Mouse (Mus musculus) heart, embryonic 11.5 days (tissue): ENCODE data around the gene Cdon. TPM values are rescaled to one million over a fixed set of nuclear protein-coding genes. Genes with fewer than 3 reads are reported as not detected.
"Not testable (repeated sequence)": the region's sequence is repeated elsewhere in the genome, so short reads cannot be mapped to it uniquely, and the experiment has no call there.

Experiments
- ATAC-seq: fragments of 200-750 bp; cut with Nextera tagmentation; replicated peaks from 2 replicates; pipeline ENCODE4 v1.8.0; 2017; ENCODE audit warnings: moderate library complexity; ENCODE audit not compliant: insufficient number of reproducible peaks, low FRiP score, low TSS enrichment
- H3K27ac ChIP-seq: fragments of 300-500 bp; sonication (generic); 2 replicates; pipeline ENCODE4 v1.5.1; 2014; ENCODE audit warnings: mild to moderate bottlenecking, low read depth, low read length
- H3K27me3 ChIP-seq: fragments of 300-500 bp; sonication (generic); 2 replicates; pipeline ENCODE4 v1.6.1; 2014; ENCODE audit warnings: mild to moderate bottlenecking, low read length, mixed read lengths; ENCODE audit not compliant: control insufficient read depth, insufficient read depth
- H3K36me3 ChIP-seq: fragments of 300-500 bp; sonication (generic); 2 replicates; pipeline ENCODE4 v1.6.1; 2014; ENCODE audit warnings: mild to moderate bottlenecking, low read length, moderate library complexity, mixed read lengths; ENCODE audit not compliant: control insufficient read depth, insufficient read depth
- H3K4me1 ChIP-seq: fragments of 300-500 bp; sonication (generic); 2 replicates; pipeline ENCODE4 v1.6.1; 2014; ENCODE audit warnings: low read length; ENCODE audit not compliant: control insufficient read depth, insufficient read depth
- H3K4me2 ChIP-seq: fragments of 300-500 bp; sonication (generic); 2 replicates; pipeline ENCODE4 v1.6.1; 2014; ENCODE audit warnings: mild to moderate bottlenecking, moderate library complexity
- H3K4me3 ChIP-seq: fragments of 300-500 bp; sonication (generic); 2 replicates; pipeline ENCODE4 v1.5.1; 2014; ENCODE audit warnings: low read depth, low read length
- H3K9ac ChIP-seq: fragments of 300-500 bp; sonication (generic); 2 replicates; pipeline ENCODE4 v1.6.1; 2014; ENCODE audit warnings: mild to moderate bottlenecking, low read depth, low read length, moderate library complexity
- H3K9me3 ChIP-seq: fragments of 300-500 bp; sonication (generic); replicated peaks from 2 replicates; pipeline ENCODE4 v1.6.1; 2016; ENCODE audit warnings: low read length; ENCODE audit not compliant: control insufficient read depth
- WGBS: fragments of 180-500 bp; shearing (Covaris S2); extraction: QIAGEN DNeasy Blood & Tissue Kit; methylation state at CpG from one replicate; pipeline ENCODE4 v1.1.7; 2014; ENCODE audit not compliant: insufficient replicate concordance; 5-methylcytosine and 5-hydroxymethylcytosine counted together
- polyA plus RNA-seq: library from polyadenylated mRNA; unstranded; fragments of >200 nt; fragmentation: Nextera tagmentation; extraction: Ambion mirVana; gene quantifications from 2 replicates; pipeline ENCODE4 v1.2.1, GENCODE M21; 2014

Cdon gene
- polyA plus RNA-seq, 1 experiment from 2014 or later = 6.1 TPM

DNA sequence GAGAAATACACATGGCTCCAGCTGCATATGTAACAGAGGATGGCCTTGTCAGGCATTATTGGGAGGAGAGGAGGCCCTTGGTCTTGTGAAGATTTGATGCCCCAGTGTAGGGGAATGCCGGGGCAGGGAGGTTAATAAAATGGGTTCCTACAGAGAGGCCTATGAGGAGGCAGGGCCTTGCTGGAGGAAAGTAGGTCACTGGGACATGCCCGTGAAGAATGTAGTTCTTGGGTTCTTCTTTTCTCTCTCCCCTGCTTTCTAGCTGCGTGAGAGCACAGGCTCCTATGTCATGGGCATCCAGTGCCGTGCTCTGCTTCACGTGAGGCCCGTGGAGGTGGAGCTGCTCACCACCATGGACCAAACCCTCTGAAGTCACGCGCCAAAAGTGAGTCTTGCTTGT lies 9.5 kb downstream of the Cdon start:
- ATAC-seq = no peak
- Histone ChIP-seq H3K4me1 (peaks cover 21% of the 10 kb centered on the region), H3K27me3 (no peaks in the 10 kb centered on the region), H3K27ac (no peak overlapping the region), H3K4me3 (no peak overlapping the region), H3K9ac (no peak overlapping the region), H3K4me2 (no peak overlapping the region), H3K36me3 (no peaks in the 10 kb centered on the region), H3K9me3 (no peaks in the 10 kb centered on the region)
- 66% methylated on average over 8 of the region's 8 CpGs for WGBS

DNA sequence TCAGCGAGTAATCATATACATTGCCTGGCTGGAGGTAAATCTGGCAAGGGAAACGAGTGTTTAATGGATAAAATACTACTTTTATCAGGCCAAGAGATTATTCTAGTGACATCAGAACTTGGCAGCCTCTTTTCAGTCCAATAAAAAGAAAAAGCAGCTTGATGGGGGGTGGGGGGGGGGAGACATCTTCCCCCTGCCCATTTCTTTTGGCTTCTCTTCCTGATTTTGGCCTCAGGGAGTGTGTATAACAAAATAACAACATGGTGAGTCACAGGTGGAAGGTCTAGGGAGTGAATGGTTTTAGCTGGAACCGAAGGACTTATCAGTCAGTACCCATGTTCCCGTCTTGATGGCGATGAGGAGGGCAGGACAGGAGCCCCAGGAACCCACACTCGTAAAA lies 10.5 kb downstream of the Cdon start:
- H3K27me3 ChIP-seq = no peaks in the 10 kb centered on the region
- WGBS = 63% methylated on average over 6 of the region's 6 CpGs
- no peaks in the 10 kb centered on the region for H3K9me3 ChIP-seq
- no peak overlapping the region for H3K9ac ChIP-seq
- H3K36me3 ChIP-seq = no peaks in the 10 kb centered on the region
- no peak overlapping the region for H3K4me2 ChIP-seq
- no peak for ATAC-seq
- peaks cover 23% of the 10 kb centered on the region for H3K4me1 ChIP-seq
- H3K27ac ChIP-seq = no peak overlapping the region
- H3K4me3 ChIP-seq = no peak overlapping the region

DNA sequence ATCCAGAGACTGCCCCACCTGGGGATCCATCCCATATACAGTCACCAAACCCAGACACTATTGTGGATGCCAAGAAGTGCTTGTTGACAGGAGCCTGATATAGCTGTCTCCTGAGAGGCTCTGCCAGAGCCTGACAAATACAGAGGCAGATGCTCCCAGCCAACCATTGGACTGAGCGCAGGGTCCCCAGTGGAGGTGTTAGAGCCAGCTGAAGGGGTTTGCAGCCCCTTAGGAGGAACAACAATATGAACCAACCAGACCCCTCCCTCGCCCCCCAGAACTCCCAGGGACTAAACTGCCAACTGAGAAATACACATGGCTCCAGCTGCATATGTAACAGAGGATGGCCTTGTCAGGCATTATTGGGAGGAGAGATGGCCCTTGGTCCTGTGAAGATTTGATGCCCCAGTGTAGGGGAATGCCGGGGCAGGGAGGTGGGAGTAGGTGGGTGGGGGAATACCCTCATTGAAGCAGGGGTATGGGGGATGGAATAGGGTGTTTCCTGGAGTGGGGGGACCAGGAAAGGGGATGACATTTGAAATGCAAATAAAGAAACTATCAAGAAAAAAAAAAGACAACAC lies 11.9 kb downstream of the Cdon start:
- WGBS = 39% methylated on average over 3 of the region's 3 CpGs
- ATAC-seq, H3K9ac ChIP-seq, H3K9me3 ChIP-seq, H3K36me3 ChIP-seq, H3K4me2 ChIP-seq, H3K27me3 ChIP-seq, H3K4me3 ChIP-seq, H3K27ac ChIP-seq: not testable (repeated sequence)
- peaks cover 23% of the 10 kb centered on the region for H3K4me1 ChIP-seq

DNA sequence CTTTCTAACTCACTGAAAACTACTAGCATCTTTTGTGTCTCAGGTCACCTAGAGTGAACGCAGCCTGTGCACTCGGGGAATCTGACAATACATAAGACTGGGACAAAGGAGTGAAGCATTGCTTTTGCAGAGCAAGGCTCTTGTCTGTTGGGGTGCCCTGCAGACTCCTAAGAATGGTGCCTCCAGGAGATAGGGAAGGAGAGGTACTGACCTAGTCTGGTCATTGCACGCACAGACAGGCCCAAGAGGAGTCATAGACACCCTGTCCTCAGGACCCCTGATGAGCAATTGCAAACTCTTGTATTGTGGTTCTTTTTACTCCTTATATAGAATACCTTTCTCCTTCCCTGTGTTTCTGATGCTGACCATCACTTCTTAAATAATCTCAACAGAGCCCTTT lies 13.4 kb downstream of the Cdon start:
- Histone ChIP-seq H3K27me3 (no peaks in the 10 kb centered on the region), H3K9ac (no peak overlapping the region), H3K27ac (no peak overlapping the region), H3K9me3 (no peaks in the 10 kb centered on the region), H3K4me1 (peaks cover 26% of the 10 kb centered on the region), H3K36me3 (no peaks in the 10 kb centered on the region), H3K4me2 (no peak overlapping the region), H3K4me3 (no peak overlapping the region)
- ATAC-seq = no peak
- 74% methylated on average over 3 of the region's 3 CpGs for WGBS

DNA sequence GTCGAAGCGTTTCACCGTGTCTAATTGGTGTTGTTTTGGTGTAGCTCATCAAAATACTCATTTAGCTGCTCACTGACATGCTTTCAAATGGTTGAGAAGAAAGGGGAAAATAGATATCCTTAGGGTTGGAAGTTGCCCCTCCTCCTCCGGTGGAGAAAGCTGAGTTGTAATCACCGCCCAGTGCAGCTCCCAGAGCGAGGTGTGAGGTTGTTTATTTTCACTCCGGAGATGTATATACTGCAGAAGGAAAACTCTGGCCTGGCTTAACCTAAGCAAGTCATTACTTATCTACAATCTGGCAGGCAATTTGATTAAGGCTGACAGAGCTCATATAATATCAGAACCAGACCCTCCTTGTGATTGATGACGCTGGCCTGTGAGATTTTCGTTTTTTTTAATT lies 14.6 kb downstream of the Cdon start:
- H3K9ac ChIP-seq = no peak overlapping the region
- H3K4me3 ChIP-seq = no peak overlapping the region
- H3K4me1 ChIP-seq = peaks cover 18% of the 10 kb centered on the region
- WGBS = 22% methylated on average over 9 of the region's 9 CpGs
- no peak for ATAC-seq
- no peaks in the 10 kb centered on the region for H3K36me3 ChIP-seq
- H3K27ac ChIP-seq = peak overlapping the region; percentile 1; the same call in 1 of the 2 replicates
- H3K9me3 ChIP-seq = no peaks in the 10 kb centered on the region
- H3K4me2 ChIP-seq = peak overlapping the region; percentile 17
- H3K27me3 ChIP-seq = no peaks in the 10 kb centered on the region

DNA sequence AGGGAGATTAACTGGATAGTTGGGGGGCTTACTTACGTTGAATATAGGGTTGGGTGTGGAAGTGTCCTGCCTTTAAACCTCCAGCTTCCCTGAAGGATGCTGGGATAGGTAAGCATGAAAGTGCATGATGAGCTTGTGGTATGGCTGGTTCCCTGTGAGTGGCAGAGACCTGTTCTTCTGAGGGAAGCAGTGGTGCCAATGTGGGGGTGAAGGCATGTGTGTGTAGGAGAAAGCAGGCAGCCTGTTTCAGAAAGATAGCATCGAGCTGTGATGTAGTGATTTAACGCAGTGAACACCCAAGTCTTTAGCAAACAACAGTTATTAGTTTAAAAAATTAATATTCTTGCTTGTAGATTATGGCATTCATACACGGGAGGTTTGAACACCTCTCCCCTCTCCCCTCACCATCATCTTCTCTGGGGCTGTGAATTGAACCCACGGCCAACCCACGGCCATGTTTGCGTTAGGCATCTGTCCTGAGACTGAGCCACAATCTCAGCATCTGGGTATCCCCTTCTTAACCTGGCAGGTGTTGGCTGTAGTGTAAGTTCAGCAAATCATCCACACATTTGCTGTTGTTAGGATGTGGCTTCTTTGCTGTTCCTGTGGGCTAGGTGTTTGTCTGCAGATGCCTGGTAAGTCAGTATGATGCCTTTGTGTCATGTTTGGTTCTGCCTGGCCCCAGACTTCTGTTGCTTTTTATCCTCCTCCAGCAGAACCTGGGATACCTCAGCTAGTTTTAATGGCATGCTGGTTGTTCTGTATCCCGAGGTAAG lies 17.5 kb downstream of the Cdon start:
- no peak overlapping the region for H3K4me2 ChIP-seq
- peaks cover 15% of the 10 kb centered on the region for H3K4me1 ChIP-seq
- no peaks in the 10 kb centered on the region for H3K9me3 ChIP-seq
- H3K4me3 ChIP-seq = no peak overlapping the region
- no peak for ATAC-seq
- H3K36me3 ChIP-seq = no peaks in the 10 kb centered on the region
- no peaks in the 10 kb centered on the region for H3K27me3 ChIP-seq
- H3K9ac ChIP-seq = no peak overlapping the region
- H3K27ac ChIP-seq = no peak overlapping the region
- 84% methylated on average over 8 of the region's 8 CpGs for WGBS

DNA sequence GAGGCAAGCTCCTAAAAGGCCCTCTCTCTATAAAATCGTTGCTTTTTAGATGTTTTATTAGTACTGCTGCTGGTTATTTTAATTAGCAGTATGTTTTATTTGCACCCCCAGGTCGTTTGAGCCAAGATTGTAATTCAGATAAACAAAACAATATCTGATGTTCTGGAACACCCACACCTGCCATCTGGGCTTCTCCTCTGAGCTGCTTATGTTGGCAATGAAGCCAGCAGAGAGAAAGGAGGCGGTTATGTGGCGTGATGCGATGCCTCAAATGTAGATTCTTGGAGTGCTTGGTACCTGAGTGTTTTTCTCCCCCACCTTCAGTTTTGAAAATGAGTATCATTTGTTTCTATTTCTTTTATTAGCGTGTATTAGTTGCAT lies 18.1 kb downstream of the Cdon start:
- H3K9ac ChIP-seq = no peak overlapping the region
- H3K27ac ChIP-seq = no peak overlapping the region
- H3K4me2 ChIP-seq = no peak overlapping the region

DNA sequence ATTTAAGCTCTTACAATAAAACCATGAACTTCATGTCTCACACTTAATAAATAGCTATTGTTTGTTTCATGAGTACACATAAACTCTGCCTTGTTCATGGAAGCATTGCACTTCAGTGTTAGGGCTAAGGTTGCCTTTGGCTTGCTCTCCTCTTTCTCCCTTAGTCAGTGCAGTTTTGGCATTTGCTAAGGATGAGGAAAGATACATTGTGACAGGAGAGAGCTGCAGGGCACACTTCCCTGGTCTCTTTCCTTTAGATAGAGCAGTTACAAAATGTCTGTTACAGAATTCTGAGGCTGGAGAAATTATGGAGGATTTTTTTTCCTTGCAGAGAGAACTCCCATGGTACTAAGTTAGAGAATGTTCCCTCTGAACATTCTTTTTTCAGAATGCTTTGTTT lies 18.8 kb downstream of the Cdon start:
- Histone ChIP-seq H3K4me2 (no peak overlapping the region), H3K9ac (no peak overlapping the region), H3K4me1 (peaks cover 21% of the 10 kb centered on the region), H3K9me3 (no peaks in the 10 kb centered on the region), H3K36me3 (no peaks in the 10 kb centered on the region), H3K27me3 (no peaks in the 10 kb centered on the region), H3K27ac (no peak overlapping the region), H3K4me3 (no peak overlapping the region)
- ATAC-seq = no peak

More for the DNA sequence above, 18.1 kb downstream of the Cdon start:
- Histone ChIP-seq H3K9me3 (no peaks in the 10 kb centered on the region), H3K27me3 (no peaks in the 10 kb centered on the region), H3K4me3 (no peak overlapping the region), H3K4me1 (peaks cover 20% of the 10 kb centered on the region), H3K36me3 (no peaks in the 10 kb centered on the region)
- 74% methylated on average over 6 of the region's 6 CpGs for WGBS
- ATAC-seq = no peak

DNA sequence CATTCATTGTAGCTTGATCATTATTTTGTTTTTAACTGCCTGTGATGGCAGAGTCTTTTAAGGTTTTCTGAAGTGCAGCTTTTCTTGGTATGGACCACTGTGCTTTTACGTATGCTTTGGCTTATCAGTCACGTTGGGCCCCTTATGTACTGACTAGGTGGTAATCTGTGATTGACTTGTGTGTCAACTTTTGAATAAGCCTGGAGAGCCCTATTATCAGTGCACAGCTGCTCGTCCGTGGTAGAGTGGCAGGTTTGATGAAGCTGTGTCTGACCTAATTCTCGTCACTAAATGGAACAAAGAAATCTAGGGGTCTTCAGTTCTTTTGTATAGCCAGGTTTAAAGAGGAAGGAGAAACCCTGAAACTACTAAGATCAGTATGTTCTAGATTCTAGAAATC lies 21.5 kb downstream of the Cdon start:
- Histone ChIP-seq H3K9ac (no peak overlapping the region), H3K9me3 (no peaks in the 10 kb centered on the region), H3K27me3 (no peaks in the 10 kb centered on the region), H3K27ac (no peak overlapping the region), H3K36me3 (no peaks in the 10 kb centered on the region), H3K4me3 (no peak overlapping the region), H3K4me2 (no peak overlapping the region), H3K4me1 (peaks cover 13% of the 10 kb centered on the region)
- 14% methylated on average over 5 of the region's 5 CpGs for WGBS
- no peak for ATAC-seq
